ENCODE assay signal across 13 mouse cellular contexts in the genomic region with DNA sequence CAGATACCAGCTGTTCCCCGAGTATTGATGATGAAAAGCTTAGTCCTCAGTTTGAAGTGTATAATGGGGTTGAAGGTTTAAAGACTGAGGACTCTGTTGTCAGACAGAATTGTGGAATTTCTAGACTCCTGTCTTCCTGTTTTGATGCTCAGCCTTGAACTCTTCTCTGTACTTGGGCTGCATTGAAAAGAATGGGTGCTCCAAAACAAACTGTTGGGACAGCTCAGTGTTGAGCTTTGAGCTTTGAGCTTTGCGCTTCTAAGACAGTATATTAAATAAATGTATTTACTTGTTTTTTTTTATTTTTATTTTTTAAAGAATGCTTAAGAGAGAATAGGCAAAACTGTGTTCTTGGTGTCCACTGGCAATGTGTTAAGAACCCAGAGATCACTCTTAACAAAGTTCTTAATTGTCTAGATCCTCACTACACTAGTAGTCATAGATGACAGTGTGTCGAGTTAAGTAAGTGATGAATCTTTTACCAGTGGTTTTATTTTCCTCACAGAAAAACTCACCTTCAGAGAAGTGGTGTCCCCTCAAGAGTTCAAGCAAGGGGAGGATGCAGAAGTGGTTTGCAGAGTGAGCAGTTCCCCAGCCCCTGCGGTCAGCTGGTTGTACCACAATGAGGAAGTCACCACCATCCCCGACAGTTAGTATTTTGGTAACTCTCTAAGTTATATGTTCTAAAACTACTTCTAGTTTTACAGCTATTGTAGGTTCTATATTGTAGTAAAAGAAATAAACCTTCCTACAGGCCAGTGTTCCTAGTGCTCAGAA.
DNase-seq lines count a peak whose midpoint lies in the region; ATAC-seq and TF ChIP-seq lines count a peak whose summit lies in the region.
"Had no signal": no experiment of that assay in that cellular context is flagged by ENCODE, and none has a peak within 500 bp of the region (broad histone marks: within the 10 kb centered on the region; RNA-seq: fewer than 3 reads in every experiment).

No protein-coding gene starts in this region.

- DNase-seq in kidney, adult 2 months, result peak; percentile 7
- DNase-seq in kidney, postnatal 25 days, result no peak
- DNase-seq in A20 (ENCODE audit: low read depth, low spot score), result peak; percentile 64
- DNase-seq in urinary bladder, adult 2 months (ENCODE audit: low spot score), result no peak
- DNase-seq in adrenal gland, adult 2 months, result no peak
- DNase-seq: gastrocnemius, postnatal 14 days had no signal

- no peak overlapping the region for H3K27ac ChIP-seq in kidney, adult 2 months (ENCODE audit: insufficient read depth, low read depth, low read length)
- no peak overlapping the region for H3K27ac ChIP-seq in midbrain, embryonic 13.5 days
- H3K27ac ChIP-seq: limb, embryonic 12.5 days; midbrain, embryonic 12.5 days had no signal

- no peaks in the 10 kb centered on the region for H3K27me3 ChIP-seq in kidney, adult 2 months (replicated peaks; ENCODE audit: control insufficient read depth, insufficient read depth, low read length)
- H3K27me3 ChIP-seq in midbrain, embryonic 13.5 days, result no peaks in the 10 kb centered on the region
- H3K27me3 ChIP-seq: limb, embryonic 12.5 days; midbrain, embryonic 12.5 days had no signal

- TF ChIP-seq POLR2A in kidney, adult 2 months (IDR thresholded peaks at IDR 0.05; ENCODE audit: low read depth, low read length), result no peak

- no peaks in the 10 kb centered on the region for H3K9me3 ChIP-seq in midbrain, embryonic 13.5 days
- H3K9me3 ChIP-seq: limb, embryonic 12.5 days; midbrain, embryonic 12.5 days had no signal

- no peaks in the 10 kb centered on the region for H3K36me3 ChIP-seq in kidney, adult 2 months (ENCODE audit: control insufficient read depth, insufficient read depth, low read length)
- H3K36me3 ChIP-seq in midbrain, embryonic 13.5 days, result peaks cover 5% of the 10 kb centered on the region; the same call in 1 of the 2 replicates
- H3K36me3 ChIP-seq: limb, embryonic 12.5 days; midbrain, embryonic 12.5 days had no signal

- no peak overlapping the region for H3K9ac ChIP-seq in midbrain, embryonic 13.5 days (replicated peaks)
- H3K9ac ChIP-seq: limb, embryonic 12.5 days; midbrain, embryonic 12.5 days had no signal

- no peak overlapping the region for H3K4me3 ChIP-seq in kidney, adult 2 months (ENCODE audit: insufficient read depth, low read depth, low read length)
- H3K4me3 ChIP-seq in midbrain, embryonic 13.5 days (replicated peaks), result no peak overlapping the region
- H3K4me3 ChIP-seq: limb, embryonic 12.5 days; midbrain, embryonic 12.5 days had no signal

- ATAC-seq in hematopoietic stem cell, adult 5-6 weeks (replicated peaks in 1 of 2; ENCODE audit: insufficient read depth in 1 of 2, low FRiP score in 2 of 2, low TSS enrichment in 1 of 2, low read depth in 1 of 2, poor library complexity in 2 of 2, severe bottlenecking in 2 of 2), result peak; percentile 100
- peak; percentile 99 for ATAC-seq in megakaryocyte progenitor cell, adult 5-6 weeks (replicated peaks; ENCODE audit: poor library complexity)
- ATAC-seq in midbrain, embryonic 13.5 days, result no peak
- ATAC-seq: forebrain, embryonic 16.5 days; hindbrain, embryonic 16.5 days had no signal

- no peak for TF ChIP-seq CTCF in kidney, adult 2 months (conservative IDR thresholded peaks at IDR 0.05; ENCODE audit: insufficient read depth, insufficient read length, low read depth, low read length)

- H3K4me1 ChIP-seq in kidney, adult 2 months (ENCODE audit: control insufficient read depth, insufficient read depth, low read length), result no peaks in the 10 kb centered on the region
- H3K4me1 ChIP-seq in midbrain, embryonic 13.5 days (replicated peaks), result no peaks in the 10 kb centered on the region
- H3K4me1 ChIP-seq: limb, embryonic 12.5 days; midbrain, embryonic 12.5 days had no signal

- no peak overlapping the region for H3K4me2 ChIP-seq in midbrain, embryonic 13.5 days (replicated peaks)
- H3K4me2 ChIP-seq: limb, embryonic 12.5 days; midbrain, embryonic 12.5 days had no signal

- 84% methylated on average over 5 of the region's 5 CpGs for WGBS in kidney, adult 2 months
- WGBS in midbrain, embryonic 13.5 days, result 91% methylated on average over 5 of the region's 5 CpGs

Comparison
In these comparisons a context has a peak if more than half of its experiments do, and no peak if none do; other contexts are left out.
1. DNase-seq: peak in kidney, adult 2 months (single experiment) and A20 (single experiment); none in kidney, postnatal 25 days (0 of 2), urinary bladder, adult 2 months (single experiment) and adrenal gland, adult 2 months (single experiment).